Mouse (Mus musculus): Measurements from ENCODE around the gene Glrb.

Glrb gene

DNA sequence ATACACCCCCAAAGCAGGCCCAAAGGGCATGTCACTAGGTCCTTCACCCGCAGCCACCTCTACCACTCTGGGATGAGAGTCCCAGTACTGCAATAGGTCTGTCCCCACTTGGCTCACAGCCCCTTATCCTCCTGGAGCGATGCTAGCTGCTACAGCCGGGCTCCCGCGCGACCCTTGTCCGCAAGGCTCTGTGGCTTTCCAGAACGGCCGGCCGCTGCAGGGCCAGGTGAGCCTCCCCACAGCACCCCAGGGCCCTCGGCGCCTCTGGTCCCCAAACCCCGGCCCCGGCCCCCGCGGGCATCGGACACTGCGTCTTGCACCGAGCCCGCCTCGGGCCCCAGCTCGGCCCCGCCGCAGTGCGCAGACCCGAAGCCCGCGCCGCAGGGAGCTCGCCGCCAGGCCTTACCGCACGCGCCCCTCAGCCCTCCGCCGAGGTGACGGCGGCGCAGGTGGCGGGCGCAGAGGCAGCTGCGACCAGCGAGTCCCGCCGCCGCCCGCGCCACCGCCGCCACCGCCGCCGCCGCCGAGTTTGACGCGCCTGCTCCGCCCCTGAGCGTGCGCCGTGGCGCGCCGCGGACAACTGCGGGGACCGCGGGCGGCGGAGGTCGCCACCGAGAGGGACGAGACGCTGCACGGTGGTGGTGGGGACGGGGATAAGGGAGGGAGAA lies at the start of gene Glrb:
Gene Glrb, minus strand, starts transcription at position 550 of the 668 bp plus-strand sequence.
- in situ Hi-C loops (cut with MboI; ENCODE audit: unreplicated experiment in 2 of 2) = no loop called here

DNA sequence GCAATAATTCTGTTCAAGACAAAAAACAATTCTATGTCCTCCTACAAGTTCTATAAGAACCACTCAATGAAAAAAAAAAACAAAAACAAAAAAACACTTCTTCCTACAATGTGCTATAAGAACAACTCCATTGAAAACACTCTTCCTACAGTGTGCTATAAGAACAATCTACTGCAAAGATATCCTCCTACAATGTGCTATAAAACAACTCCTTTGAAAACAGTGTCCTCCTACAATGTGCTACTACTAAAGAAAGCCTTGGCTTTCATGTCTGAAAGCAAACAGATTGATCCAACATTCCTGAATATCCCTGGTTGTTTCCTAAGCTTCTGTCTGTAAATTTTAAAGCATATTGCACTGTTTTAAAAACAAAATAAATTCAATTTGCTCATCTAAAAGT lies 46.5 kb upstream of the Glrb start:
- in situ Hi-C loops (cut with MboI; ENCODE audit: unreplicated experiment in 2 of 2) = loop anchor here (10.0 to 25.0 kb wide), 2 partner anchors 952 to 965 kb away; no protein-coding TSS in a partner anchor

DNA sequence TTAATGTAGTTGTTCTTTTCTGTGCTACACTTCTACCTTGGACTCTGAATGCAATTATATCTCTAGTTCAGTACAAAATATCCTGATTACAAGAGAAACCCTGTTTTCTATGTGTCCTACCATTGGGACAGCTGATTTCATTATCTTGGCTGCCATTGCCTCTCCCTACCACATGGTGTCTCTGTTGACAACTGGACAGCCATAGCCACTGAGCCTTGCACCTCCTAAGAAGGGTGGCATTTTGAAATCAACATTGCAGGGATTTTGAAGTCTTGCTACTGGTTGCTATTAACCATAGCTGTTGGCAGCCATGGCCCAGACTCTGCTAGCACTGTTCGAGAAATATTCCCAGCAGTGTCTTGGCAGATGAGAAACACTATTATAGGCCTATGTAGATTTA lies 45.1 kb upstream of the Glrb start:
- in situ Hi-C loops (cut with MboI; ENCODE audit: unreplicated experiment in 2 of 2) = loop anchor here in 1 of 2 experiments (25.0 kb wide), 1 partner anchor 954 kb away; no protein-coding TSS in a partner anchor

DNA sequence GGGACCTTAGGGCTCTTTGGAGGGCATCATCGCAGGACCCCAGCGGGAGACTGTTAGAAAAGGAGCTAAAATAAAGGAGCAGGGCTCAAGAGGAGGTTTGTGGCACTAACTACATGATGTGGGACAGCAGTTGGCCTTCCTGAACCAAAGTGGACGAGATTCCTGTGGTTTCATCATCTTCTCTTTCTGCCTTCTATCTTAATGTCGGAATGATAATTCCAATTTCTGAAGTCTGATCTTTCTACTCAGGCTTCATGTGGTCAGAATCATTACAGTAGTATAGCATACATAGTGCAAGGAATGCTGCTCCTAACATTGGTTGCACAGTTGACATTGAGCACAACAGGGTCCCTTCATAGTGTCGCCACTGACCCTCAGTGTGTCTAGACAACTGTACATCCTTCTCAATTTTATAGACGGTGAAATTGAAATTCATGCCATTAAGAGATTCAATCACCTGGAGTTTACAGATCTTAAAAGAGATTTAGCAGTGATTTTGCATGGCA lies 372 bp upstream of the Glrb start:
- in situ Hi-C loops (cut with MboI; ENCODE audit: unreplicated experiment in 2 of 2) = no loop called here

DNA sequence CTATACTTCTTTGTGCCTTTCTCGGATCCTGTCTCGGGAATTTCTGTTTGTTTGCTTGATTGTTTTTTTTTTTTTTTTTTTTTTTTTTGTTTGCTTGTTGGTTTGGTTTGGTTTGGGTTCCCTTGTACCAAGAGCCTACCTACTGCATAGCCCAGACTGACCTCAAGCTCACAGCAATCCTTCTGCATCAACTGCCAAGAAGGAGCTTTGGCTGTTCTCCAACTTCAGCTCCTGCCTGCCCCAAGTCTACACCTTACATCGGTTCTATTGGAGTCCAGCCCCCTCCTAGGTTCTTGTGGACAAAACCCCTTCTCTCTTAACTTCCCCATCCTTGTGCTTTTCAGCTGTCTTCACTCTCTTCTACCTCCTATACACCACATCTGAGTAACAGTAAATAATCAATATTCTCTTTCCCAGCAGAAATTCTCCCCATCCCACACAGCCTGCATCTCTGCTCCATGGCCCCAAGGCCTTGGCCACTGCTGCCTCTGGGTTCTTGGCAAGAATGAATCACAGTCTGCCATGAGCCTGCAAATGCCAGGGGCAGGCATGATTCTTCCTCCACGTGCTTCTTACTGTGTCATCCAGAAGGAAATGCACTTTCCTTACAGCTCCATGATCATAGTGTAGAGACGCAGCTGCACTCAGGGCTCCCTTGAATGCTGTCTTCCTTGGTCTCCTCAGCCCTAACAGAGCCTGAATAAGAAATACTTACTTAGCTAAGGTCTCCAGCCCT lies 18.5 kb downstream of the Glrb start:
- in situ Hi-C loops (cut with MboI; ENCODE audit: unreplicated experiment in 2 of 2) = no loop called here

DNA sequence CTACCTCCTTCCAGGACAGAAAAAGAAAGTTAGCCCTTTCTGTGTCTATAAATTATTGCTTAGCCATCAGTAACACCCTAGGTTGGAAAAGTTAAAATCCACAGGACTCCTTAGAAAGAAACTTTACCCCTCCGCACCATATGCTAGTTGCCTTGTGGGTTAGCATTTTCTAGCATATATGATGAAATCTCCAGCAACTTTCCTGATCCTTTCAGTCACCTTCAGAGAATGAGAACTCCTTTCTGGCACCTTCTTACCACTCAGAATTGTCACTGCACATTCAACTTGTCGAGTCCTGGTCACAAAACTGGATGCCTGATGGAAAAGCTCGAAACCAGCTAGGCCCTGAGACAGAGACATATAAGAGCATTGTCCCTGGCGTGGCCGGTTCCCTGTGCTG lies 19.1 kb downstream of the Glrb start:
- in situ Hi-C loops (cut with MboI; ENCODE audit: unreplicated experiment in 2 of 2) = no loop called here

DNA sequence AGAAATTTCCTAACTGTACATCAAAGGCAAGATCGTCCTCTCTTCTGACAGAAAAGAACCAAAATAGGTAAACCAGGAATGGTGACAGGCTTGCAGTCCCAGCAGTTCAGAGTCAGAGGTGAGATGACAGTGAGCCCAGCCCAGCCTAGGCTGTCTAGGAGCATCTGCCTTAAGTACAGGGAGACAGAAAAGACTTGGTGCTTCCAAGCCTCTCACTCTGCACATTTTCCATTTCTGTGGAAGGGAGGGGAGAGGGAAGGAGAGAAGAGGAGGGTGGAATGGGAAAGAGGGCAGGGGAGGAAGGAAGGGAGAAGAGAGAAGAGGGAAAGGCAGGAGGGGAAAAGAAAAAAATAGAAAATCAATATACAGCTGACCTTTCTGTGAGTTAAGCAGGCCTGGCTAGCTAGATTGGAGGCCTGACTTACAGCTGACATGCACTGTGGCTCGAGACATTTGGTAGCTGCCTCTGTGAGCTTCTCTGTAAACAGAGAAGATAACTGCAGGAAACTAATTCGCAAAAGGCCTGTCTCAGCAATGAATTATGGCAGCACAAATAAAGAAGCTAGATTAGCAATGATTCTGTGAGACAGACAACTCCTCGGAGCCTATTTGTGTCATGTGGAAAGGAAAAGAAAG lies 20.3 kb downstream of the Glrb start:
- in situ Hi-C loops (cut with MboI; ENCODE audit: unreplicated experiment in 2 of 2) = no loop called here

DNA sequence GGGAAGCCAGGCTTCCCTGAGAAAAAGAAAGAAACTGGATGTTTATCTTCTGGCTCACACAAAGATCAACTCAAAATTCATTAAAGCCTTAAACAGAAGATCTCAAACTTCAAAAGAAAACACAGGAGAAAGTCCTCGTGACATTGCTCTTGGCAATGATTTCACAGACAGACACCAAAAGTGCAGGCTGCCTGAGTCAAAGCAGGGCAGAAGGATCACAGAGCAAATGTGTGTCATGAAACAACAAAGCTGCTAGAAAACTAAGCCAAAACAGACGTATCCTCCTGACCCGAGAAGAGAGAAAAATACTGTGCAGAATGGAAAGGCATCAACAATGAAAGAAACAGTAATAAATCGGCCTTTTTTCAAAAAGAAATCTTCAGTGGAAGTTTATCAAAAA lies 22.4 kb downstream of the Glrb start:
- in situ Hi-C loops (cut with MboI; ENCODE audit: unreplicated experiment in 2 of 2) = no loop called here

DNA sequence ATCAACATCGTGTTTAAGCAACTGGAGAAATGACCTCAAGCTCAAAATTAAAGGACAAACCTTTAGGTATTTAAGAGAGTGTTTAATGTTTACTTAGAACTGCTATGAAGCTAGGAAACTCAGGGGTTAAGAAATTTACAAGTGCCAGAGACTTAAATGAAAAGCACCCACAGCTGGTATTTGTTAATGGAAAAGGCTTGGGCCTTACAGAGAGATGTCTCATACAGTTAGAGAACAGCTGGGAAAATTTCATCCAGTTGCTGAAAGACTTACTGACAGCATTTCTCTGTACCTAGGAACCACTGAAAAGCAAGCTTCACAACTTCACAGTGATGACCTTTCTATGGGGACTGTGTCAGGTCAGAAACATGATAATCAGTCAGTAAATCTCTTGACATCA lies 28.3 kb downstream of the Glrb start:
- in situ Hi-C loops (cut with MboI; ENCODE audit: unreplicated experiment in 2 of 2) = no loop called here

DNA sequence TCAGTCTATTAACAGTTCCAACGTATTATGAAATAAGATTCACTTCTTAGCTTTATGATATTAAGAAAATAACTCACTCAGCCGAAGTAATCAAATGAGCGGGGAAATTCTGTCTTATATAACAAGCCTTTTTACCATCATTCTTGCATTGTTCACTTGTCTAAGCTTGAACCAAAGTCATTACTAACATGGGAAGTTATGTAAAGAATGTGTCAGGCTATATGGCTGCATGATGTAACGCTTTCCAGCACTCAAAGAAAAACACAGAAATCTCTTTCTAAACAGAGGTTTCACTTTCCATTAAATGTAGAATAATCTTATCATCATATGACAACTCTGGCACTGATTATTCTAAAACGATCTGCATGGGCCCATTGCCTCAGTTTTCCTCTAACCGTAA lies 29.9 kb downstream of the Glrb start:
- in situ Hi-C loops (cut with MboI; ENCODE audit: unreplicated experiment in 2 of 2) = no loop called here

DNA sequence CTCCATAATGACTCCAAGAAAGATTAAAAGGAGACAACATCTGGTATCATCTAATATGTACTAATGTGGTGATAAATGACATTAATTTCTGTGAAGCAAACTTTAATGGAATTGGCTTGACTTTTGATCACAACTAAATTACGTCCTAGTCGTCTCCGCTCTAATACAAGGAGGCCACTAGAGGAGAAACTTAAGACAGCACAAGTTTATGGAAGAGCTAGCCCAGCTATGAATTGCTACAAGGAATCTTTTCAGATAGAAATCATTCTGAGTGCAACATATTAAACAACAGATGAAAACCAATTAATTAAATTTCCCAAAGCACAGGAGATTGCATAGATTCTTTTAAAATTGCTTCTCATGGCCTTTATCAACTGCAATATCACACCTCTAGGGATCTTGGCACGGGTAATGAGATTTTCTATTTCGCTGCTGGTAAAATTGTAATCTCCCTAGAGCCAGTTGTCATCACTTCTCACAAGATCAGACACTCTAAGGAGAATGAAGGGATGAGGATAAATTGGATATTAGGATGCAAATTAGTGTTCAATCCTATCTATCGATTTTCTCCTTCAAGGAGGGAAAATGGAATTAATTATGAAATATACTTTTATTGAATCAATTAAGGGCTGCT lies 32.7 kb downstream of the Glrb start:
- in situ Hi-C loops (cut with MboI; ENCODE audit: unreplicated experiment in 2 of 2) = no loop called here

DNA sequence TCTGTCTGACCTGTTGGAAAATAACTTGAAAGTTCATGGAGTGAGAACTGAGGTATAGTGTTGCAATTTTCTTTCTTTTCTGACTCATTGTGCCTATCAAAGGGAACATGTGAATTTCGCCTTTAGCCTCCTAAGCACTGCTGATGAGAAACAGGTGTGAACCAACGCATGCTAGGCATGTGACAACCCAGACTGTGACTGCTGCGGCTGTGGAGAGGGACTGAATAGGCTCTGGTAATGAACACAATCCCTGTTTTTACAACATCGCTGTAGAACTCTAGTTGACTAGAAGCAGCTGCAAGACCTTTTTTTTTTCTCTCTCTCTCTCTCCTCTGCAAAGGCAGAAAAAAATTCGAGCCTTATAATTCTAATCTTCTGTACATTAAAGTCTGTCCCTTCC lies 34.9 kb downstream of the Glrb start:
- in situ Hi-C loops (cut with MboI; ENCODE audit: unreplicated experiment in 2 of 2) = no loop called here

DNA sequence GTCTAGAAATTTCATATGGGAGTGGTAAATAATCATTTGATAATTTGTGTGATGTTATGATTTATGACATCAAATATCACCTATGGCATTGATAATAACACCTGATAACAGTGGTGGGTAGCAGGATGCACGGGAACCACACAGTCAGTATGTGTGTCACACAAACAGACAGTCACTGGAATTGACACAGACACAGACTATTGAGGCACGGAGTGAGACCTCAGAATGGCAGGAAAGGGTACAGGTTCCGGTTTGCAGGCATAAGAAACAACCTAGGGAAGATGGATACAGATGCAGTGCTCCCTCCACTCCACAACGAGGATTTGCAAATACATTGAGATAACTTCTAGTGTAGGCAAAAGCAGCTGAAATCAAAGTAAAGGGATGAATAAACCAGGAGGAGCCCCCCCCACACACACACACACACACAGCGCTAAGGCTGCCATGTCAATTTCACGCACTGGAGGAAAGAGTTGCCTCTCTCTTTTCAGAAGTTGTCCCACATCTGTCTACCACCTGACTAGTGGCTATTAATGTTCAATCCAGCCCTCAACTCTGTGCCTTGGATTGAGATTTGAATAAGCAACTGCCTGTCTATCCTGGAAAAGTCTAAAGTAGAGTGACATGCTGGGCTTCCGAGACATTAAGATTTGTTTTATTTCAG lies 38.6 kb downstream of the Glrb start:
- in situ Hi-C loops (cut with MboI; ENCODE audit: unreplicated experiment in 2 of 2) = no loop called here

DNA sequence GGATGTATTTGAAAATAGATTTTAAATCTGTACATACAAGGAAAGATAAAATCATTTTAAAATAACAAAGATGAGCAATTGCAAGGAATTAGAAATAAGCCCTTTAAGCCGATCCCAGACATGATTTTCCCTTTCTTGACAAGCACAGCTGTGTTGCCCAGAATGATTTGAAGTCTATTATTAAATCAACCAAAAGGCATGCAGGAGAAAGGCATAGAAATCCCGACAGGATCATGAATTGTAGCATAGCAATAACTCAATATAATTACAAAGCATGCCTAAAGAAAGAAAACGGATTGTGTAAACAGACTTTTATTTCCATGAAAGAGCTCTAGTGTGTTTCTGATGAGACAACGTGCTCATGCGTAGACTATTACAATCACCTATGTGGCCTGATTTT lies 39.4 kb downstream of the Glrb start:
- in situ Hi-C loops (cut with MboI; ENCODE audit: unreplicated experiment in 2 of 2) = no loop called here

DNA sequence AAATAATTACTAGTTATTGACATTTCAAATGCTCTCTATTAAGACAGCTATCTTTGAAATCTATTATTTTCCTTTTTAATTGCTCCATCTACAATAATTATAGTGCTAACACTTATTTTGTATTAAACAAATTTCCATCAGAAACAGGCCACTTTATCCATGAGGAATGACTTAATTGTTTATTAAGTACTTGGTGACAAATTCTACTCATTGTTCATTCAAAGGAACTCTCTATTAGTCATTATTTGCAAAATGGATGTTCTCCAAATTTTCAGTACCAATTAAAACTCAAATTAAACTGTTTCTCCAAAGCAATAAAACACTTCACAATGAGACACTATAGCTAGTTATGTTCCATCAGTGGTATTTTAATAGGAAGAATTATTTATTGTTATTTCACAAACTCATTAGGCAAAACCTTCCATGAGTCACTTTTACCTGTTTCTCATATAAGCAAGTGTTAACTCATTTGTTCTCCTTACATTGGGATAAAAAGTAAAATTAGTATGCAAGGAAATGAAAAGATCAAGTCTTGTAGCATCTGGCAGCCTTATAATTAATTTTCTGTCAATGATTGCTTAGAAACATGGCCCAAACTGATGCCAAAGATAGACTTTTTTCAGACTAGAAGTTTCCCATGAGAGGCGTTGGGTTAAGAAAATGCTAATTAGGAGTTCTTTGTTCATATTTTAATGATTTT lies 41.8 kb downstream of the Glrb start:
- in situ Hi-C loops (cut with MboI; ENCODE audit: unreplicated experiment in 2 of 2) = no loop called here

DNA sequence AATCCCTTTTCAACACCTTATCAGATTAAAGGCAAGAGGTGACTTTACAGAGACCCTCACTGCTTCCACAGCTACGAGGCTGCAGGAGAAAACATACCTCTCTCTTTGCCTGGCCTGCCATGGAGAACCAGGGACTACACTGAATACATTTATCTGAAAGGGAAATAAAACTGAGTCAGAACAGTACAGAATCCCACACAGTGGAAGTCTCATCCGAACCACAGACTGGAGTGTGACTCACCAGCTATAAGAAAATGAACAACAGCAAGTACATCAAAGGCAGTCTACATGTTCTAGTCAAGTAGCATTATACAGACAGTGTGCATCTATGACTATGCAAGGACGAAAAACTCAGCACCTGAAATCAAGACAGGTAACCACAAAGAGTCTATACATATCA lies 46.1 kb downstream of the Glrb start:
- in situ Hi-C loops (cut with MboI; ENCODE audit: unreplicated experiment in 2 of 2) = no loop called here

DNA sequence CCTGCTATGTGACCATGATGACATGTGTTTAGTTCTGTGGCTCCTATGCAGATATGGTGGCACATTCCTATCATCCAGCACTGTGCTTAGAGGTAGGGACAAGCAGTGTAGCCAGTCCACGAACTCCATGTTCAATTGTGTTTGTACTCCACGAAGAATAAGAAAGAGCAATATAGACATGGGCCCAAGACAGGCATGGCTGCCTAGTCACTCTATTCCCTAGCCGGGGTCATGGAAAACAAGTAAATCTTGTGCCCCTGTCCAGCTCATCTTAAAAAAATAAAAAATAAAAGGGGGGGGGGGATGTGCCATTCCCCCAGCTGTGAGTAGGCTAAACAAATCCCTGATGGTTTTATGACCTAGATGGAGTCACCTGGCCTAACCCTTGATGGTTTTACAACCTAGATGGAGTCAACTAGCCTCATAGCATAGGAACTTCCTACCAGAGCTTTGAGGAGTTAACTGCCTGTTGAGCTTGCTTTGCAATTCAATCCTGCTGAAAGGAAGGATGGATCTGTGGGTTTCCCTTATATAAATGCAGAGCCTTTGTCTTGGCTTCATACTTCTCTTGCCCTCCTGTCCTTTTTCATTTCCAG lies 60.5 kb downstream of the Glrb start:
- in situ Hi-C loops (cut with MboI; ENCODE audit: unreplicated experiment in 2 of 2) = no loop called here

DNA sequence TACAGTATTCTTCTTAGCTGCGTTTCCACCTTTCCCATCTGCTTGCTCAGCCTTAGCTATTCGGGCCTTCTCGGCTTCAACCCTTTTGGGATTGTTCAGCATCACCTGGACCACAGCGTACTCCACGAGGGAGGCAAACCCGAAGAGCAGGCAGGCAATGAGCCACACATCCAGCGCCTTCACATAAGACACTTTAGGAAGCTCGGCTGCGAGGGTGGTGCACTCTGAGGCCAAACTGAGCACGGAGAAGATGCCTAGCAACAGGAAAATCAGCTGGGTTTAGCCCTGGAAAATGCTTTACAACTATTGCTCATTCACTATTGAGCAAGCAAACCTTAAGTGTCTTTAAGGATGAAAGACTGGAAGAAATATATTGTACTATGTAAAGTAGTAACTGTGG lies 62.5 kb downstream of the Glrb start:
- in situ Hi-C loops (cut with MboI; ENCODE audit: unreplicated experiment in 2 of 2) = no loop called here

DNA sequence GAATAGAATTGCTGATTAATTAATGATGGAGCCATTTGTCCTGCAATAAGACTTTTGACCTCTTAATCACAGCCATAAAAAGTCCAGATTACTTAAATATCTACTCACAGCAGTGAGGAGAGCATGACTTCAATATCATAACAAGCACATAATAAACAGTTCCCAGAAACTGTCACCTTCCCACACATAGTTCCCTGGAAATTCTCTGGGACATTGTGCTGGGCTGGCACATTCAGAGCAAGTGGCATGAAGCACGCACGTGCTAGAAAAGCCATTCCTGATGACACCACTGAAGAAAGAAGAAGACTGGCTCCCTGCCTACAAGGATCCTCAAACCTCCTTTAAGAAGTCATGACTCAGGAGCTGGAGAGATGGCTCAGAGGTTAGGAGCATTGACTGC lies 67.8 kb downstream of the Glrb start:
- in situ Hi-C loops (cut with MboI; ENCODE audit: unreplicated experiment in 2 of 2) = no loop called here

DNA sequence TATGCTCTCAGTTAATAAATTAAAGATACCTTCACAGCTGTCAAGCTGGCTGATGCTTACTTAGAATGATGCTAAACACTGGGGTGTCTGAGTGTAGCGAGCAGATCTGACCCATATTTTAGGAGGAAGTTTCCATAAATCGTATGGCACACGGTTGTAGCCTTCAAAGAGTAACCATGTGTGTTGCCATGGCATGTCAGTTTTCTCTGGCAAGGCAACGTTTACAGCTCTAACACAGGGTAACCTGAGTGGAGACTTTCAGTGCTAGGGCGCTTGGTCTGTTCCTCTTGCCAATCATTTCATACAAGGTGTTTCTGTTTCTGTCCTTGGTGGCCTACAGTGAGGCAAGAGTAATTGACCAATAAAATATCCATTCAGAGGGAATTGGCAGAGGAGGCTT lies 73.6 kb downstream of the Glrb start:
- in situ Hi-C loops (cut with MboI; ENCODE audit: unreplicated experiment in 2 of 2) = no loop called here

Measured in v-Abl transformed pro-B cells (cell line).